Mouse (Mus musculus) lung, postnatal 36 days (tissue): ENCODE data around the gene Mfn2.

Experiments
- DNase-seq: peaks from one replicate; pipeline ENCODE4 v3.0.0; 2022; ENCODE audit warnings: mixed read lengths

The Mfn2 gene

DNA sequence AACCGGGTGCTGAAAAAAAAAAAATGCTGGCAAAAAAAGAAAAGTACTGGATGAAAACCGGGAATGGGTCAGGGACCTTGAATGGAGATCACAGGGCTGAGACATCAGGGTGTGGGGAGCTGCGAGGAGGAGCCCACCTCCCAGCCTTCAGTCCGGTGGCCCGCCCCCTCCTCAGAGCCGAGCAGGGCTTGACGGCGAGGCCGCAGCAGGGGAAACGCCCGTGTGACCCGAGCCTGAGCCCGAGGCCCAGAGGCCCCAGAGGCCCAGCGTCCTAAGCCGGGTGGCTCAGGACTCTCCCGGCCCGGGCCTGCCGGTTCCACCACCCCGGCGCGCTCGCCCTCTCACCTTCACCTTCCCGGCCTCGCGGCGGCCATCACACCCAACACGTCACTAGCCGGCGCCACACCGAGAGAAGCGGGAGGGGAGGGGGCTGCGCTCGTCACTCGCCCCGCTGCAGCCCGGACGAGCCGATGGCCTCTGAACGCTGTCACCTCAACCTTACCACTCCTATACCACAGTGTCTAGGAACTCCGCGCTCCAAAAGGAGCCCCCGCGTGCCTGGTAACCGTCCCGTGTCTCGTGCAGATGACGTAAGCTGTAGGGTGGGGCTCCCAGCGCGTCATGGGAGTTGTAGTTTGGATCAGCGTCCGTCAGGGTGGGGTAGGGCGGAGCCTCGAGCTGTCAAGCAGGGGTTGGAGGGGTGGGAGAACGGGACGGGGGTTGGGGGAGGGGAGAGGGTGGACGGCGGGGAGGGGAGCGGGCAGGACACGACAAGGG is at the start of gene Mfn2:
Gene Mfn2, minus strand, starts transcription at position 392 of the 777 bp plus-strand sequence.
- DNase-seq: peak; percentile 95

- DNase-seq: peak; percentile 71
Measured at GRCm38 (mm10) chr4:147953590-147953989, 49.1 kb upstream of the Mfn2 start.

- no peak for DNase-seq
Measured at GRCm38 (mm10) chr4:147947511-147947910, 43.0 kb upstream of the Mfn2 start.

- DNase-seq: no peak
Measured at GRCm38 (mm10) chr4:147943005-147943404, 38.5 kb upstream of the Mfn2 start.

GRCm38 (mm10) chr4:147941045-147942020 is 36.8 kb upstream of the Mfn2 start:
- no peak for DNase-seq

DNA sequence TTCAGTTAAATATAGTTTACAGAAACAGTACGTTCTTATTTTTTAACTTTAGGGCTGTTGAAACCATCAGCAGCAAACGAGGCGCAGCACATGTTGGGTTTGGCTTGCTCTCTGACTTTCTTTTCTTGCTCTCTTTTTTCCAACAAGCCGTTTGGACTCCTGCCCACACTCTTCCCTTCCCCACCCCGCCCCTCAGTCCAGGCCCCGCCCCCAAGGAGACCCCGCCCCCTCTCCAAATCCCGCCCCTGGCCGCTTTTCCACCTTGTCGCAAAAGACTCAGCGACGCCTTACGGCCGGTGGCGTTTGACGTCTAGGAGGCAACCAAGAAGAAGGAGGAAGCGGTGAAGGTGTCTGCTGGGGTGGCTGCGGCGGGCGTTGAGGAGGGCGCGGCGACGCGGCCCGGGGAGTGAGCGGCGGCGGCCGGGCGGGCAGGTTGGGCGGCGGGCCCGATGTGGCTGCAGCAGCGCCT is 36.1 kb upstream of the Mfn2 start, which contains the start of gene 2510039O18Rik:
Gene 2510039O18Rik, plus strand, starts transcription at position 320 of the 469 bp plus-strand sequence.
- peak; percentile 93 for DNase-seq

GRCm38 (mm10) chr4:147940111-147940510 is 35.6 kb upstream of the Mfn2 start:
- no peak for DNase-seq

- DNase-seq: peak; percentile 53
Measured at GRCm38 (mm10) chr4:147938148-147939096, 33.9 kb upstream of the Mfn2 start.

DNA sequence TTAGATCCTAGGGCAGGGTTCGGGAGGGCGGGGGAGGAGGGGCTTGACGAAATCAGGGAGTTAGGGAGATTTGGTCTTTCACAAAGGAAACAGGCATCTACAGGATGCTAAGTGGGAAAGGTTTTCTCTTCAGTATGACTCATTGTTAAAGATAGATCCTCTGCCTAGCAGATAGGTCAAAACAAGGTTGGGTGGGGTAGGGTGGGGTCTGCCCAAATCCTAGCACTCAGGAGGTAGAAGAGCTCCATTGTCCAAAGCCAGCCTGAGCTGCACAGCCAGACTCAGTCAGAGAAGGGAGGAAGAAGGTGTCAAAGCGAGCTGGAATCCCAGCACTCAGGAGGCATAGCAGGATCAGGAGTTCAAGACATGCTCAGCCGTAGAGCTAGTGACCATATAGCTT is 33.0 kb upstream of the Mfn2 start:
- no peak for DNase-seq

GRCm38 (mm10) chr4:147937021-147937420 is 32.5 kb upstream of the Mfn2 start:
- no peak for DNase-seq

GRCm38 (mm10) chr4:147936331-147936954 is 31.9 kb upstream of the Mfn2 start, which contains the start of gene Plod1:
Gene Plod1 (minus strand): TSS chr4:147936767.
- peak; percentile 92 for DNase-seq

DNA sequence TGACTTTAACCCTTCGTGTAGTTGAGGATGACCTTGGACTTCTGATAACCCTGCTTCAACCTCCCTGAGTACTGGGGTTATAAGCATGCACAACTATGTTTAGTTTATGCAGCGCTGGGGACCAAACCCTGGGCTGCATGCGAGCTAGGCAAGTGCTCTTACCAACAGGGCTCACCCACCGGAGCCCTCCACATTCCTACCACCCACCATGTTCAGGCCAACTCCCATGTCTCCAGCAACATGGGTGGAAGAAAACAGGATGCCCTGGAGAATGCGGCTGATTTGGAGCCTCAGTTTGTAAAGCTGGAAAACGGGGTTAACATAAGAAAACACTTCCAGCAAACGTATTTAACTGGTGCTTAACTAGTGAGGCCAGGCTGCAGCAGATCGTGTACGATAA is 31.4 kb upstream of the Mfn2 start:
- DNase-seq: no peak

GRCm38 (mm10) chr4:147934611-147935010 is 30.1 kb upstream of the Mfn2 start:
- DNase-seq: no peak

- DNase-seq: no peak
Measured at GRCm38 (mm10) chr4:147934134-147934533, 29.6 kb upstream of the Mfn2 start.

GRCm38 (mm10) chr4:147930946-147931345 is 26.4 kb upstream of the Mfn2 start:
- DNase-seq: no peak

DNA sequence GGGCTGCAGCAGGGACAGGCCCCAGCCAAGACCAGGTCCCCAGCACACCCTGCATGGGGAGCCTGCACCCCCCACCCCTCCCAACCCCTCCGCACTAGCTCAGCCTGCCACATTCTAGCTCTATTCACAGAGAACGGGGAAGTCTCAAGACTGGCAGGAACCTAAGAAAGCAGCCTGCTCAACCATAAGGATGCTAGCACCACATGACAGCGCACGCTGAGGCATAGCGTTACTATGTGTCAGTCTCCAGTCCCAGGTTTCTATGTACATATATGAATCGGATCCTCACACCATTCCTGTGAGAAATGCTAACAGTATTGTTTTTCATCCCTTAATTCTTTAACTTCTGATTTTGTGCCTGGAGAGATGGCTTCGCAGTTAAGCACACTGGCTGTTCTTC is 24.0 kb upstream of the Mfn2 start:
- no peak for DNase-seq

DNA sequence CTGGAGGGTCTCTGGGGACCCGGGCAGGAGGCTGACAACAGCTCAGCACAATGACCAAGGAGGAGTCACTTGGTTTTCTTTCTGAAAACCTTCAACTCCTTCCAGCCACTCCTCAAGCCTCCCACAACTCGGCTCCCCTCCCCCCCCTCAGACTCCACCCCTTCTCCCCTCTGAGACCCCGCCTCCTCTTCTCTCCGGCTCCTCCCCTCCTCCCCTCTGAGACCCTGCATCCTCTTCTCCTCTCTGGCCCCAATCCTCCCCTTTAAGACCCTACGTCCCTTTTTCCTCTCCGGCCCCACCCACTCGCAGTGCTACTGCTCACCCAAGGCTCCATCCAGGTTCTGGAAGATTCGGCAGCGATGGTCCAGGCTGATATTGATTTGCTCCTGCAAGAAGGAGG is 23.6 kb upstream of the Mfn2 start:
- no peak for DNase-seq

DNA sequence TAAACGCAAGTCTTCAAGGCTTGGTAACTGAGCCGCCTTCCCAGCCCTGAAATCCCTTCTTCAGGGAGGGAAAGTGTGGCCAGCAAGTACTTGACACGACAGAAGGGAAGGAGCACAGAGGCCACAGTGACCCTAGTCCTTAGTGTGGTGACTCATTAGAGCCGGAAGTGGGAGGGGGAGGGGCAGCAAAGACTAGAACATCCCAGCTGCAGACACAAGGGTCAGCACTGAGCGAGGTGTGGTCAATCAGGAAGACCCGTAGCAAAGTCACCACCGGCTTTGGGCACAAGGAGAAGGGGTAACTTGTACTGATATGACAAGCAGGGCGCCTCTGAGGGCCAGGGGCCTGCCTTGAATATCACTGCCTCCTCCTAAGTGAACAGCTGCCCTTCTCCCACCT is 23.2 kb upstream of the Mfn2 start:
- DNase-seq: peak; percentile 81

DNA sequence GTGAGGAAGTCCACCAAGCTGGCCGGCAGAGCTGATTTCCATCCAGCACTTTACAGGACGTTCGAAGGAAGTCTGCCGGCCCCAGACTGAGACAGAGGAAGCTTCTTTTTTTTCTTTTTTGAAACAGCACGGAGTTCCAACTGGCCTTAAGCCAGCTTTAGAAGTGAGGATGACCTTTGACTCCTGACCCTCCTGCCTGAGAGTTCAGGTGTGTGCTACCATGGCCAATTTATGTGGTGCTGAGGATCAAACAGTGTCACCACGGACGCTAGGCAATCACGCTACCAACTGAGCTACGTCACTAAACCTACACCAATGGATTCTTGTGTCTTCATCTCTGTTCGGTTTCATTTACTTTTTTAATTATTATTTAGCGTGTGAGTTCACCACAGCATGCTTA is 17.8 kb upstream of the Mfn2 start:
- no peak for DNase-seq

- no peak for DNase-seq
Measured at GRCm38 (mm10) chr4:147920973-147921372, 16.5 kb upstream of the Mfn2 start.

DNA sequence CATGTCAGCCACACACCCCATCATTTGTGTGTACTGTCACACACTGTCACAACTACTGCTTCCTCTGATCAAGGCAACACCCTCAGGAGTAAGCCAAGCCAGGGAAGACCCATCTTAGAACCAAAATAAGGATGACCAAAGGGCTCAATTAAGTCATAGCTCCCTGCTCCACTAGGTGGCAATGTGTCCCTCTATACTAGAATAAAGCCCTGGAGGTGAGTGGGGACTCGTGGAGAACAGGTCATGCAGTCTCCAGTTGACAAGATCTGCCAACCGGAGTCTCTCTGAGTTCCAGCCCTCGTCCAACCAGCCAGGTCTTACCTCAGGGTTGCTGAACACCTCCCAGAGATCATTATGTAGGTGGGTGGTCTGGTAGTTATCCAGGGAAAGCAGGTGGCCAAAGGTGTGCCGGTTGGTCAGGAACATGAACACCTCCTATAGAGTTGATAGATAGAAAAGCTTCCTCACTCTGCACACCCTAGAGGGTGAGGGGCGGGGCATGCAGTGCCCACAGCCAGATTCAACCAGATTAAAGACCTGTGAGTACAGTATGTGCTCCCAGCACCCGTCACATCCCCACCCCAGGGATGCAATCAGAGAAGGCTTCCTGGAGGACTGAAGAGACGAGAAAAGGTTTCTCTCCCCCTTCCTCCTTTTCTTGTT is 14.1 kb upstream of the Mfn2 start:
- DNase-seq: peak; percentile 82
